Mouse (Mus musculus): ENCODE measurements around the gene Pmpcb.

Pmpcb gene

DNA sequence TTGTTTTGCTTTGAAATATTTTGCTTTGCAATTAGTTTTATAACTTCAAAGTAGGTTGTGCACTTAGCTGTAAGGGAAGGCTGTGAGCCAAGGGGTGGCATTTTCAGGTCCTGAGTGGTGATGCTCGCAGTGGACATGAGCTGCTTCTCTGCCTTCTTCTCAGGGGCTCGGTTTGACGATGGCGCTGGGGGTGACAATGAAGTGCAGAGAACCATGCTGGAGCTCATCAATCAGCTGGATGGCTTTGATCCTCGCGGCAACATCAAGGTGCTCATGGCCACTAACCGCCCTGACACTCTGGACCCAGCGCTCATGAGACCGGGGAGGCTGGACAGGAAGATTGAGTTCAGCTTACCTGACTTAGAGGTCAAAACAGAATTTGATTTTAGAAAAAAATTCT lies 66.0 kb downstream of the Pmpcb start:
- DNase-seq (ENCODE audit: low spot score) = no peak

DNA sequence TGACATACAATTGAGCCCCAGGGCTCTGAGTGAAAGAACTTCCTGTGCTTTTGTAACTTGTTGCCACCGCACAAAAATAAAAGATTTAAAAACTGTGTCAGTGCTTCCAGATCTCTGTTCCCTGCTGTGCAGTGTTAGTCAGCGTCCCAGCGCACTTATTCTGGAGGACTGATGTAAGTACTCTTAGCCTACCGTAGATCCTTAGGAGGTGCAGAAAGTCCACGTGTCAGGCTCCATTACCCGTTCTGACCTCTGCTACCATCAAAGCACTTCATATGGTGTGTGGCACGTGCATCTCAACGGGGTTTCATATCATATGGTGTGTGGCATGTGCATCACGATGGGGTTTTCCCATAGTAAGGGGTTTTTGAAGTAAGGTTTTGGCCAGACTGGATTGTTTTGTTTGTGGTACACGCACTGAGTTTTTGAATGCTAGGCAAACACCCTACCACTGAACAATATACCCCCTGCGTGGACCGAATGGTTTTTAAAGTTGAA lies 66.8 kb downstream of the Pmpcb start:
- DNase-seq (ENCODE audit: low spot score) = no peak

- DNase-seq (ENCODE audit: low spot score) = no peak
These were observed 67.9 kb downstream of the Pmpcb start for GRCm38 (mm10) chr5:21804837-21805236.

Data from urinary bladder, postnatal 25 days (tissue).